Mouse (Mus musculus) myocyte (in vitro differentiated cells): Measurements from ENCODE around the gene Fbxl19.

ENCODE experiments used
- CEBPB ChIP-seq: IDR thresholded peaks from 2 replicates; pipeline ENCODE4 v1.6.1; 2011; ENCODE audit warnings: mild to moderate bottlenecking, moderate library complexity; ENCODE audit not compliant: poor library complexity, insufficient read depth, severe bottlenecking
- E2F4 ChIP-seq: IDR thresholded peaks from one replicate; pipeline ENCODE4 v1.6.1; 2011; ENCODE audit warnings: mild to moderate bottlenecking, control low read depth, moderate library complexity; ENCODE audit not compliant: insufficient read depth
- MAX ChIP-seq: IDR thresholded peaks from one replicate; pipeline ENCODE4 v1.6.1; 2011; ENCODE audit warnings: low read depth, mild to moderate bottlenecking, control low read depth
- MYOD1 ChIP-seq, 3 experiments: IDR thresholded peaks; one replicate each; pipeline ENCODE4 v1.6.1; 2011; ENCODE audit warnings: control low read depth in 2 of 3, low read depth in 2 of 3, mild to moderate bottlenecking in 2 of 3, moderate library complexity in 1 of 3; ENCODE audit not compliant: insufficient read length in 2 of 3, control insufficient read depth in 1 of 3
- MYOG ChIP-seq, 3 experiments: IDR thresholded peaks; one replicate each; pipeline ENCODE4 v1.6.1; 2011; ENCODE audit warnings: control low read depth in 2 of 3, low read depth in 2 of 3, mild to moderate bottlenecking in 2 of 3; ENCODE audit not compliant: insufficient read length in 2 of 3, control insufficient read depth in 1 of 3, insufficient read depth in 1 of 3
- POLR2A ChIP-seq: IDR thresholded peaks from one replicate; pipeline ENCODE4 v1.6.1; 2011; ENCODE audit warnings: low read depth, mild to moderate bottlenecking, control low read depth, moderate library complexity; ENCODE audit not compliant: insufficient read length
- POLR2AphosphoS2 ChIP-seq: IDR thresholded peaks from one replicate; pipeline ENCODE4 v1.6.1; 2011; ENCODE audit warnings: low read depth, control low read depth; ENCODE audit not compliant: insufficient read length
- REST ChIP-seq: IDR thresholded peaks from one replicate; pipeline ENCODE4 v1.6.1; 2011; ENCODE audit warnings: mild to moderate bottlenecking, control low read depth, moderate library complexity; ENCODE audit not compliant: insufficient read depth, insufficient read length
- TCF12 ChIP-seq: IDR thresholded peaks from one replicate; pipeline ENCODE4 v1.6.1; 2011; ENCODE audit warnings: mild to moderate bottlenecking, control low read depth; ENCODE audit not compliant: poor library complexity, insufficient read depth, severe bottlenecking
- TCF3 ChIP-seq: IDR thresholded peaks from one replicate; pipeline ENCODE4 v1.6.1; 2011; ENCODE audit warnings: low read depth, control low read depth; ENCODE audit not compliant: insufficient read length
- USF1 ChIP-seq: IDR thresholded peaks from one replicate; pipeline ENCODE4 v1.6.1; 2011; ENCODE audit warnings: low read depth, mild to moderate bottlenecking, control low read depth, moderate library complexity

- TF ChIP-seq TCF3 (no peak), POLR2A (no peak), TCF12 (no peak), MAX (no peak), MYOD1 (IDR thresholded peaks at IDR 0.05; ENCODE audit: control insufficient read depth in 1 of 3, insufficient read length in 2 of 3, low read depth in 2 of 3) (no peak), MYOG (IDR thresholded peaks at IDR 0.05; ENCODE audit: control insufficient read depth in 1 of 3, insufficient read depth in 1 of 3, insufficient read length in 2 of 3, low read depth in 2 of 3) (no peak), CEBPB (no peak), POLR2AphosphoS2 (no peak), E2F4 (no peak), USF1 (no peak), REST (no peak)
These were observed at the start of gene Fbxl19 for GRCm38 (mm10) chr7:127744366-127745045.
